Mouse (Mus musculus): ENCODE data around the gene H2afy2. TPM values are rescaled to one million over a fixed set of nuclear protein-coding genes. Genes with fewer than 3 reads are reported as not detected.

The H2afy2 gene
- polyA plus RNA-seq, 2 experiments, result 1.5 to 1.7 TPM

GRCm38 (mm10) chr10:61798133-61798576, 14.2 kb upstream of the H2afy2 start:
- H3K4me3 ChIP-seq (ENCODE audit: insufficient read depth in 1 of 2, low read depth in 2 of 2, low read length in 2 of 2), result no peak overlapping the region
- DNase-seq (ENCODE audit: low read depth in 3 of 3, low spot score in 3 of 3), result no peak
- H3K9me3 ChIP-seq (ENCODE audit: control insufficient read depth, low read length), result no peaks in the 10 kb centered on the region
- H3K27ac ChIP-seq, result no peak overlapping the region
- no peaks in the 10 kb centered on the region for H3K4me1 ChIP-seq (replicated peaks; ENCODE audit: control insufficient read depth in 2 of 2, insufficient read depth in 2 of 2, low read length in 1 of 2)
- H3K36me3 ChIP-seq (replicated peaks; ENCODE audit: control insufficient read depth, insufficient read depth, low read depth), result no peaks in the 10 kb centered on the region
- no peak overlapping the region for H3K4me2 ChIP-seq (ENCODE audit: low read depth)
- H3K27me3 ChIP-seq (ENCODE audit: control insufficient read depth, insufficient read depth, low read length), result no peaks in the 10 kb centered on the region
- ATAC-seq (ENCODE audit: insufficient read depth), result no peak
- WGBS (ENCODE audit: insufficient replicate concordance), result 72% methylated on average over 15 of the region's 15 CpGs
- H3K9ac ChIP-seq (replicated peaks), result no peak overlapping the region
- TF ChIP-seq EP300 (IDR thresholded peaks at IDR 0.05; ENCODE audit: low read depth) (no peak), CTCF (IDR thresholded peaks at IDR 0.05; ENCODE audit: low read depth) (no peak)

DNA sequence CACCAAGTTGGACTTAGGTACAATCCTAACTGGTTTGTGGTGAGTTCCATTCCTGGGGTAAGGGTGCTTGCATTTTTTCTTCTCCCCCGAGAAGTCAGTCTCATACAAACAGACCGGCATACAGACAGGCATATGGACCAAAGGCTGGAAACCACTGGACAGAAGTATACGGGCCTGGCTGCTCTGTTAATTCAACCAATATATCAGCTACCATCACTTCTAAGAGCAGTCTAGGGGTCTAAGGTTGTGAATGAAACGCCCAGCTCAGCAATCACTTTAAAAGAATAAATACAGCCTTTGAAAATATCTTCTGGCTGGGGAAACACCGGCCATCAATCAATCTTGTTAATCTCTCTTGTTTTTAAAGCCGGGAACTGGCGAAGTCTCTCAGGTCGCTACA, 11.5 kb upstream of the H2afy2 start:
- Histone ChIP-seq H3K9ac (replicated peaks) (no peak overlapping the region), H3K9me3 (ENCODE audit: control insufficient read depth, low read length) (no peaks in the 10 kb centered on the region), H3K4me3 (ENCODE audit: insufficient read depth in 1 of 2, low read depth in 2 of 2, low read length in 2 of 2) (no peak overlapping the region), H3K27ac (no peak overlapping the region), H3K4me1 (replicated peaks; ENCODE audit: control insufficient read depth in 2 of 2, insufficient read depth in 2 of 2, low read length in 1 of 2) (no peaks in the 10 kb centered on the region), H3K27me3 (ENCODE audit: control insufficient read depth, insufficient read depth, low read length) (no peaks in the 10 kb centered on the region), H3K36me3 (replicated peaks; ENCODE audit: control insufficient read depth, insufficient read depth, low read depth) (no peaks in the 10 kb centered on the region), H3K4me2 (ENCODE audit: low read depth) (no peak overlapping the region)
- WGBS (ENCODE audit: insufficient replicate concordance), result 43% methylated on average over 8 of the region's 8 CpGs
- no peak for TF ChIP-seq EP300 (IDR thresholded peaks at IDR 0.05; ENCODE audit: low read depth)
- no peak for TF ChIP-seq CTCF (IDR thresholded peaks at IDR 0.05; ENCODE audit: low read depth)
- no peak for DNase-seq (ENCODE audit: low read depth in 3 of 3, low spot score in 3 of 3)
- ATAC-seq (ENCODE audit: insufficient read depth), result no peak

GRCm38 (mm10) chr10:61794971-61795370, 11.0 kb upstream of the H2afy2 start:
- Histone ChIP-seq H3K27ac (no peak overlapping the region), H3K4me3 (ENCODE audit: insufficient read depth in 1 of 2, low read depth in 2 of 2, low read length in 2 of 2) (no peak overlapping the region), H3K36me3 (replicated peaks; ENCODE audit: control insufficient read depth, insufficient read depth, low read depth) (no peaks in the 10 kb centered on the region), H3K9ac (replicated peaks) (no peak overlapping the region), H3K4me2 (ENCODE audit: low read depth) (no peak overlapping the region), H3K27me3 (ENCODE audit: control insufficient read depth, insufficient read depth, low read length) (no peaks in the 10 kb centered on the region), H3K9me3 (ENCODE audit: control insufficient read depth, low read length) (no peaks in the 10 kb centered on the region), H3K4me1 (replicated peaks; ENCODE audit: control insufficient read depth in 2 of 2, insufficient read depth in 2 of 2, low read length in 1 of 2) (no peaks in the 10 kb centered on the region)
- no peak for ATAC-seq (ENCODE audit: insufficient read depth)
- 37% methylated on average over 10 of the region's 10 CpGs for WGBS (ENCODE audit: insufficient replicate concordance)
- no peak for DNase-seq (ENCODE audit: low read depth in 3 of 3, low spot score in 3 of 3)
- TF ChIP-seq EP300 (IDR thresholded peaks at IDR 0.05; ENCODE audit: low read depth) (no peak), CTCF (IDR thresholded peaks at IDR 0.05; ENCODE audit: low read depth) (no peak)

GRCm38 (mm10) chr10:61793015-61793414, 9.1 kb upstream of the H2afy2 start:
- Histone ChIP-seq H3K27ac (no peak overlapping the region), H3K27me3 (ENCODE audit: control insufficient read depth, insufficient read depth, low read length) (no peaks in the 10 kb centered on the region), H3K4me3 (ENCODE audit: insufficient read depth in 1 of 2, low read depth in 2 of 2, low read length in 2 of 2) (no peak overlapping the region), H3K9ac (replicated peaks) (no peak overlapping the region), H3K36me3 (replicated peaks; ENCODE audit: control insufficient read depth, insufficient read depth, low read depth) (no peaks in the 10 kb centered on the region), H3K4me2 (ENCODE audit: low read depth) (no peak overlapping the region), H3K4me1 (replicated peaks; ENCODE audit: control insufficient read depth in 2 of 2, insufficient read depth in 2 of 2, low read length in 1 of 2) (no peaks in the 10 kb centered on the region), H3K9me3 (ENCODE audit: control insufficient read depth, low read length) (no peaks in the 10 kb centered on the region)
- TF ChIP-seq CTCF (IDR thresholded peaks at IDR 0.05; ENCODE audit: low read depth), result no peak
- TF ChIP-seq EP300 (IDR thresholded peaks at IDR 0.05; ENCODE audit: low read depth), result no peak
- WGBS (ENCODE audit: insufficient replicate concordance), result 38% methylated on average over 8 of the region's 8 CpGs
- ATAC-seq (ENCODE audit: insufficient read depth) (no peak), DNase-seq (ENCODE audit: low read depth in 3 of 3, low spot score in 3 of 3) (no peak)

DNA sequence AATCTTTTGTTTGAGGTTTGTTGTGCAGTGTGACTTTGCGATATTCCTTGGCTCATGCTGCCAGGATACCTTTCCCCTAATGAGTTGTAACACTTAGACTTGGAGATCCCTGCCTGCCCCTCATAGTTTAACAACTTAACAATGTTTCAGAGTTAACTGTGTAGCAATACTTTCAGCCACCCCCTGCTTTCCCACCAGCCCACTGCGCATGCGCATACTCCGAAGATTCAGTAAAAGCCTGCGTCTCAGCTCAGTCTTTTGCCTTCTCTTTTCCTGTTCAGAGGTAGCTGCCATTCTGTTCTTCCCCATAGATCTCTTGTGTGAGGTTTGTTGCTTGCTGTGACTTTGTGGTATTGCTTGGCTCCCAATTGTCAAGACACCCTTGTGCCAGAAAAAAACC, 4.6 kb upstream of the H2afy2 start:
- TF ChIP-seq CTCF (IDR thresholded peaks at IDR 0.05; ENCODE audit: low read depth), result no peak
- TF ChIP-seq EP300 (IDR thresholded peaks at IDR 0.05; ENCODE audit: low read depth), result no peak
- Histone ChIP-seq H3K9ac (replicated peaks) (no peak overlapping the region), H3K27me3 (ENCODE audit: control insufficient read depth, insufficient read depth, low read length) (peaks cover 14% of the 10 kb centered on the region), H3K27ac (no peak overlapping the region), H3K4me2 (ENCODE audit: low read depth) (no peak overlapping the region), H3K36me3 (replicated peaks; ENCODE audit: control insufficient read depth, insufficient read depth, low read depth) (no peaks in the 10 kb centered on the region), H3K4me1 (replicated peaks; ENCODE audit: control insufficient read depth in 2 of 2, insufficient read depth in 2 of 2, low read length in 1 of 2) (peaks cover 0 to 5% of the 10 kb centered on the region in 2 experiments; a peak in 1 of 4 replicates), H3K4me3 (ENCODE audit: insufficient read depth in 1 of 2, low read depth in 2 of 2, low read length in 2 of 2) (no peak overlapping the region), H3K9me3 (ENCODE audit: control insufficient read depth, low read length) (no peaks in the 10 kb centered on the region)
- whole genome bisulfite sequencing (ENCODE audit: insufficient replicate concordance), result 83% methylated on average over 5 of the region's 5 CpGs
- ATAC-seq (ENCODE audit: insufficient read depth) (no peak), DNase-seq (ENCODE audit: low read depth in 3 of 3, low spot score in 3 of 3) (no peak)
